Mouse (Mus musculus) kidney, postnatal 36 days (tissue): ENCODE data around the gene B4galt3.
"Not testable (repeated sequence)": the region's sequence is repeated elsewhere in the genome, so short reads cannot be mapped to it uniquely, and the experiment has no call there.

Source experiments
- DNase-seq, 2 experiments: peaks; one replicate each; pipeline ENCODE4 v3.0.0; 2021 to 2022; ENCODE audit warnings: mixed read lengths in 2 of 2

B4galt3 gene

GRCm38 (mm10) chr1:171286517-171286916 lies 16.4 kb downstream of the B4galt3 start:
- no peak for DNase-seq

GRCm38 (mm10) chr1:171287136-171288081 lies 17.3 kb downstream of the B4galt3 start, which contains the start of gene Usp21:
Usp21 (minus strand) TSS chr1:171287991.
- DNase-seq, result peak; percentile 96 to 97

GRCm38 (mm10) chr1:171288328-171288727 lies 18.2 kb downstream of the B4galt3 start:
- DNase-seq, result no peak

GRCm38 (mm10) chr1:171293351-171293750 lies 23.2 kb downstream of the B4galt3 start:
- DNase-seq, result no peak

- DNase-seq, result no peak
Observed at GRCm38 (mm10) chr1:171293906-171294297, 23.8 kb downstream of the B4galt3 start.

- peak; percentile 87 to 91 for DNase-seq
Observed at GRCm38 (mm10) chr1:171294298-171295062, 24.4 kb downstream of the B4galt3 start, which contains the start of gene Ufc1. Ufc1 (minus strand) TSS chr1:171295024.

GRCm38 (mm10) chr1:171295063-171295402 lies 24.9 kb downstream of the B4galt3 start:
- no peak for DNase-seq

GRCm38 (mm10) chr1:171298226-171298625 lies 28.1 kb downstream of the B4galt3 start:
- DNase-seq, result no peak

GRCm38 (mm10) chr1:171306157-171306556 lies 36.0 kb downstream of the B4galt3 start:
- DNase-seq, result not testable (repeated sequence)

- no peak for DNase-seq
Observed at GRCm38 (mm10) chr1:171309321-171309720, 39.2 kb downstream of the B4galt3 start.

GRCm38 (mm10) chr1:171319748-171320147 lies 49.6 kb downstream of the B4galt3 start:
- DNase-seq, result peak; percentile 47 to 52

- no peak for DNase-seq
Observed at GRCm38 (mm10) chr1:171320151-171320550, 50.0 kb downstream of the B4galt3 start.

- DNase-seq, result peak; percentile 24 to 27
Observed at GRCm38 (mm10) chr1:171321415-171321814, 51.3 kb downstream of the B4galt3 start.

- DNase-seq, result peak; percentile 63 to 64
Observed at GRCm38 (mm10) chr1:171322012-171322411, 51.9 kb downstream of the B4galt3 start.

- DNase-seq, result no peak
Observed at GRCm38 (mm10) chr1:171325571-171325970, 55.4 kb downstream of the B4galt3 start.
